Mouse (Mus musculus) midbrain, embryonic 11.5 days (tissue): ENCODE results near the gene Cideb. TPM values are rescaled to one million over a fixed set of nuclear protein-coding genes. Genes with fewer than 3 reads are reported as not detected.

ENCODE experiments used
- ATAC-seq: fragments of 200-750 bp; cut with Nextera tagmentation; 2 replicates; pipeline ENCODE4 v1.8.0; 2017; ENCODE audit warnings: moderate TSS enrichment, moderate library complexity; ENCODE audit not compliant: low FRiP score
- DNase-seq: peaks from one replicate; pipeline ENCODE4 v3.0.0; 2015; ENCODE audit warnings: low spot score; ENCODE audit errors: missing footprints
- H3K27ac ChIP-seq: fragments of 300-500 bp; sonication (generic); 2 replicates; pipeline ENCODE4 v1.5.1; 2014; ENCODE audit warnings: low read depth, low read length
- H3K27me3 ChIP-seq: fragments of 300-500 bp; sonication (generic); 2 replicates; pipeline ENCODE4 v1.6.1; 2014; ENCODE audit warnings: mild to moderate bottlenecking, low read length, moderate library complexity, mixed read lengths; ENCODE audit not compliant: control insufficient read depth, insufficient read depth
- H3K36me3 ChIP-seq: fragments of 300-500 bp; sonication (generic); 2 replicates; pipeline ENCODE4 v1.6.1; 2014; ENCODE audit warnings: mild to moderate bottlenecking, low read length, moderate library complexity, mixed read lengths; ENCODE audit not compliant: control insufficient read depth, insufficient read depth
- H3K4me1 ChIP-seq: fragments of 300-500 bp; sonication (generic); 2 replicates; pipeline ENCODE4 v1.6.1; 2014; ENCODE audit warnings: low read length; ENCODE audit not compliant: control insufficient read depth, insufficient read depth
- H3K4me2 ChIP-seq: fragments of 300-500 bp; sonication (generic); 2 replicates; pipeline ENCODE4 v1.6.1; 2014; ENCODE audit warnings: mild to moderate bottlenecking, moderate library complexity
- H3K4me3 ChIP-seq: fragments of 300-500 bp; sonication (generic); 2 replicates; pipeline ENCODE4 v1.5.1; 2014; ENCODE audit warnings: low read depth, low read length
- H3K9ac ChIP-seq: fragments of 300-500 bp; sonication (generic); 2 replicates; pipeline ENCODE4 v1.6.1; 2014; ENCODE audit warnings: low read length
- H3K9me3 ChIP-seq: fragments of 300-500 bp; sonication (generic); 2 replicates; pipeline ENCODE4 v1.6.1; 2016; ENCODE audit warnings: low read length; ENCODE audit not compliant: control insufficient read depth
- WGBS: fragments of 180-500 bp; shearing (Covaris S2); extraction: QIAGEN DNeasy Blood & Tissue Kit; methylation state at CpG from one replicate; pipeline ENCODE4 v1.1.7; 2014; 5-methylcytosine and 5-hydroxymethylcytosine counted together
- polyA plus RNA-seq: library from polyadenylated mRNA; unstranded; fragments of >200 nt; fragmentation: Nextera tagmentation; extraction: Ambion mirVana; gene quantifications from 2 replicates; pipeline ENCODE4 v1.2.1, GENCODE M21; 2014

Cideb gene
- polyA plus RNA-seq, 1 experiment from 2014 or later = 0.22 TPM

- H3K27me3 ChIP-seq = no peaks in the 10 kb centered on the region; the same call in 1 of the 2 replicates
- no peaks in the 10 kb centered on the region for H3K36me3 ChIP-seq
- H3K9ac ChIP-seq = no peak overlapping the region
- H3K9me3 ChIP-seq = no peaks in the 10 kb centered on the region
- WGBS = 82% methylated on average over 7 of the region's 7 CpGs
- DNase-seq (no peak), ATAC-seq (no peak)
- no peak overlapping the region for H3K4me3 ChIP-seq
- no peaks in the 10 kb centered on the region for H3K4me1 ChIP-seq
- no peak overlapping the region for H3K27ac ChIP-seq
- no peak overlapping the region for H3K4me2 ChIP-seq
Observed at GRCm38 (mm10) chr14:55711786-55712185, 46.5 kb downstream of the Cideb start.

- no peak for ATAC-seq
- WGBS = 85% methylated on average over 4 of the region's 4 CpGs
- DNase-seq = no peak
Observed at GRCm38 (mm10) chr14:55709509-55709908, 48.7 kb downstream of the Cideb start.

GRCm38 (mm10) chr14:55707397-55707796 lies 50.9 kb downstream of the Cideb start:
- H3K9ac ChIP-seq = no peak overlapping the region
- WGBS = 82% methylated on average over 5 of the region's 5 CpGs

More at GRCm38 (mm10) chr14:55709509-55709908, 48.7 kb downstream of the Cideb start:
- no peak overlapping the region for H3K4me2 ChIP-seq
- H3K27ac ChIP-seq = no peak overlapping the region
- H3K36me3 ChIP-seq = no peaks in the 10 kb centered on the region
- H3K9ac ChIP-seq = no peak overlapping the region
- no peaks in the 10 kb centered on the region for H3K9me3 ChIP-seq
- no peaks in the 10 kb centered on the region; the same call in 1 of the 2 replicates for H3K27me3 ChIP-seq
- H3K4me1 ChIP-seq = no peaks in the 10 kb centered on the region
- H3K4me3 ChIP-seq = no peak overlapping the region

GRCm38 (mm10) chr14:55706051-55706600 lies 52.1 kb downstream of the Cideb start:
- no peak overlapping the region for H3K4me2 ChIP-seq
- no peak overlapping the region for H3K9ac ChIP-seq
- 88% methylated on average over 8 of the region's 8 CpGs for WGBS
- H3K27ac ChIP-seq = no peak overlapping the region
- no peak overlapping the region for H3K4me3 ChIP-seq
- ATAC-seq = no peak
- no peaks in the 10 kb centered on the region for H3K27me3 ChIP-seq
- no peaks in the 10 kb centered on the region for H3K36me3 ChIP-seq
- DNase-seq = no peak
- no peaks in the 10 kb centered on the region for H3K4me1 ChIP-seq
- no peaks in the 10 kb centered on the region for H3K9me3 ChIP-seq

More at GRCm38 (mm10) chr14:55707397-55707796, 50.9 kb downstream of the Cideb start:
- H3K4me3 ChIP-seq = no peak overlapping the region
- DNase-seq (no peak), ATAC-seq (no peak)
- H3K27me3 ChIP-seq = no peaks in the 10 kb centered on the region
- H3K9me3 ChIP-seq = no peaks in the 10 kb centered on the region
- H3K27ac ChIP-seq = no peak overlapping the region
- H3K4me2 ChIP-seq = no peak overlapping the region
- no peaks in the 10 kb centered on the region for H3K36me3 ChIP-seq
- H3K4me1 ChIP-seq = no peaks in the 10 kb centered on the region

Other genes starting within 250 kb of the Cideb start
- gene Cpne6, start 248.0 kb downstream of the Cideb start, polyA plus RNA-seq = 0.23 and 0.26 TPM in 2 replicates
- gene Nrl, start 233.5 kb downstream of the Cideb start, polyA plus RNA-seq = not detected in 2 replicates
- gene Pck2, start 218.2 kb downstream of the Cideb start, polyA plus RNA-seq = 10.0 and 10.7 TPM in 2 replicates
- 76.4 and 85.4 TPM in 2 replicates for gene Dcaf11, start 198.5 kb downstream of the Cideb start, polyA plus RNA-seq
- gene A730061H03Rik, start 198.1 kb downstream of the Cideb start, polyA plus RNA-seq = 0.92 TPM in 1 of 2 replicates, not detected in the other
- gene Fitm1, start 182.8 kb downstream of the Cideb start, polyA plus RNA-seq = not detected in 2 replicates
- 111 and 114 TPM in 2 replicates for gene Psme1, start 180.3 kb downstream of the Cideb start, polyA plus RNA-seq
- gene Emc9, start 173.2 kb downstream of the Cideb start, polyA plus RNA-seq = 8.1 and 8.4 TPM in 2 replicates
- 189 and 202 TPM in 2 replicates for gene Psme2, start 167.3 kb downstream of the Cideb start, polyA plus RNA-seq
- gene Rnf31, start 166.8 kb downstream of the Cideb start, polyA plus RNA-seq = 8.2 and 9.8 TPM in 2 replicates
- 5.8 and 6.3 TPM in 2 replicates for gene Irf9, start 154.9 kb downstream of the Cideb start, polyA plus RNA-seq
- gene Rec8, start 140.4 kb downstream of the Cideb start, polyA plus RNA-seq = 2.6 and 3.5 TPM in 2 replicates
- gene Ipo4, start 122.5 kb downstream of the Cideb start, polyA plus RNA-seq = 69.3 and 80.6 TPM in 2 replicates
- gene Gm49378, start 120.6 kb downstream of the Cideb start, polyA plus RNA-seq = 1.8 and 2.6 TPM in 2 replicates
- 56.6 and 58.1 TPM in 2 replicates for gene Tm9sf1, start 114.7 kb downstream of the Cideb start, polyA plus RNA-seq
- 0.87 and 1.1 TPM in 2 replicates for gene Tssk4, start 108.3 kb downstream of the Cideb start, polyA plus RNA-seq
- 61.9 and 66.2 TPM in 2 replicates for gene Mdp1, start 98.0 kb downstream of the Cideb start, polyA plus RNA-seq
- gene Gmpr2, start 86.5 kb downstream of the Cideb start, polyA plus RNA-seq = 55.4 and 61.8 TPM in 2 replicates
- 595 and 615 TPM in 2 replicates for gene Nedd8, start 86.3 kb downstream of the Cideb start, polyA plus RNA-seq
- 62.6 and 64.4 TPM in 2 replicates for gene Tinf2, start 76.6 kb downstream of the Cideb start, polyA plus RNA-seq
- gene Tgm1, start 44.5 kb downstream of the Cideb start, polyA plus RNA-seq = 0.27 and 0.59 TPM in 2 replicates
- gene Rabggta, start 36.2 kb downstream of the Cideb start, polyA plus RNA-seq = 22.0 TPM in 2 replicates
- 69.5 and 70.5 TPM in 2 replicates for gene Dhrs1, start 12.8 kb downstream of the Cideb start, polyA plus RNA-seq
- 46.2 and 47.4 TPM in 2 replicates for gene Nop9, start 12.8 kb downstream of the Cideb start, polyA plus RNA-seq
- gene Ltb4r2, start 3.0 kb upstream of the Cideb start, polyA plus RNA-seq = 0.12 and 0.40 TPM in 2 replicates
- gene Ltb4r1, start 7.5 kb upstream of the Cideb start, polyA plus RNA-seq = not detected in 2 replicates
- 4.9 and 5.8 TPM in 2 replicates for gene Adcy4, start 25.6 kb upstream of the Cideb start, polyA plus RNA-seq
- 4.0 and 4.5 TPM in 2 replicates for gene Ripk3, start 30.4 kb upstream of the Cideb start, polyA plus RNA-seq
- gene Nfatc4, start 64.7 kb upstream of the Cideb start, polyA plus RNA-seq = 9.9 and 11.5 TPM in 2 replicates
- 10.7 and 12.0 TPM in 2 replicates for gene Nynrin, start 95.6 kb upstream of the Cideb start, polyA plus RNA-seq
- gene Cbln3, start 125.9 kb upstream of the Cideb start, polyA plus RNA-seq = 0.03 and 0.23 TPM in 2 replicates
- 8.5 and 8.7 TPM in 2 replicates for gene Khnyn, start 126.5 kb upstream of the Cideb start, polyA plus RNA-seq
- 25.0 and 27.8 TPM in 2 replicates for gene Sdr39u1, start 141.8 kb upstream of the Cideb start, polyA plus RNA-seq
- gene Cma1, start 186.2 kb upstream of the Cideb start, polyA plus RNA-seq = not detected in 2 replicates
- gene Cma2, start 192.5 kb upstream of the Cideb start, polyA plus RNA-seq = not detected in 2 replicates